Mouse (Mus musculus): ENCODE data around the gene Ptprt. TPM values are rescaled to one million over a fixed set of nuclear protein-coding genes. Genes with fewer than 3 reads are reported as not detected.

Ptprt gene
- polyA plus RNA-seq, 1 experiment, result not detected

DNA sequence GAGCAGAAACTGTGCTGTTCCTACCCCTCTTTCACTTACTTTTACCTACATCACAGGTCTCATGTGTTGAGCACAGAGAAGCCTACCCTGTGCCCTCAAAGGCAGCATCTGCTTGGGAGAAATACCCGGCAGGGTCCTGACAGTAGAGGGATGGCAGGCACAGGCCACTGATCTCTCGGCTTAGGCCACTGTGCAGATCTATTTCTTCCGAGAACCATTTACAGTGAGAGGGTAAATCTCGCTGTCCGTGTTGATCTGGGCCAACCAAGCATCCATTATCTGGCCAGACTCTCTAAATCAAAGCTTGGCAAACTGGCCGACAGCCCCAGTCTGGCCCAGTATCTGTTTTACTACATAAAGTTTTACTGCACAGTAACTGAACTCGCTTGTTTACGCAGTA is 145.0 kb downstream of the Ptprt start:
- Histone ChIP-seq H3K4me1 (ENCODE audit: control insufficient read depth, insufficient read depth, insufficient read length, low read length) (no peaks in the 10 kb centered on the region), H3K27ac (replicated peaks; ENCODE audit: low read depth, low read length) (no peak overlapping the region), H3K4me3 (ENCODE audit: insufficient read depth, low read depth, low read length) (no peak overlapping the region)

DNA sequence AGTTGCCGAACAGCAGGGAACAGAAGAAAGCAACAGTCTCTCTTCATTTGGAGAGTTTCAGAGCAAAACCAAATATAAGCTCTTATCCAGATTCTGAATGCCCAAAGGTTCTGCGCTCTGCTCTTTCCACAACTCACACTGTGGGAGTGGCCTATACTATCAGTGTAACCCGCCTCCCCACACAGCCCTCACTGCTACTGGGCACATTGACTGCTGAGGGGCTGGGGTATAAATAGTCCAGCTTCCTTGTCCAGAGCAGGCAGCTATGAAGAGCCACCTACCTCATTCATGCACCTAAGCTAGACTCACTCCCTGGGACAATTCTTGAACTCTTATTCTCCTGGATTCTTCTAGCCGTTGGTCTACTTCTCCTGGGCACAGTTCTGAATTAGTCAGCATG is 147.9 kb downstream of the Ptprt start:
- Histone ChIP-seq H3K4me3 (ENCODE audit: insufficient read depth, low read depth, low read length) (no peak overlapping the region), H3K27ac (replicated peaks; ENCODE audit: low read depth, low read length) (no peak overlapping the region), H3K4me1 (ENCODE audit: control insufficient read depth, insufficient read depth, insufficient read length, low read length) (no peaks in the 10 kb centered on the region)

DNA sequence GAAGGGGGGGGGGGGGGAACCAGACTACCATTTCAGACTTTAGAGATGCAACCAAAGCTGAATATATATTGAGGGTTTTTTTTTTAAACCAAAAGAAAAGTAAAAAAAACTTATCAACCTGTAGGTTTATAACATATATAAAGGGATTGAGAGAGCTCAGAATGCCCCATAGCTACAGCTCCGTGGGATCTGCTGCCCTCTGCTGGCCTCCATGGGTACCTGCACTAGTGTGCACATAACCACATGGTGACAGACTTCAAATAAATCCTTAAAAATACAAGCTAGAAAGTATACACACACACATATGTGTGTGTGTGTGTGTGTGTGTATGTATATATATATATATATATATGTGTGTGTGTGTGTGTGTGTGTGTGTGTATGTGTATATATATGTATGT is 148.9 kb downstream of the Ptprt start:
- Histone ChIP-seq H3K4me3 (ENCODE audit: insufficient read depth, low read depth, low read length) (no peak overlapping the region), H3K4me1 (ENCODE audit: control insufficient read depth, insufficient read depth, insufficient read length, low read length) (no peaks in the 10 kb centered on the region), H3K27ac (replicated peaks; ENCODE audit: low read depth, low read length) (no peak overlapping the region)

DNA sequence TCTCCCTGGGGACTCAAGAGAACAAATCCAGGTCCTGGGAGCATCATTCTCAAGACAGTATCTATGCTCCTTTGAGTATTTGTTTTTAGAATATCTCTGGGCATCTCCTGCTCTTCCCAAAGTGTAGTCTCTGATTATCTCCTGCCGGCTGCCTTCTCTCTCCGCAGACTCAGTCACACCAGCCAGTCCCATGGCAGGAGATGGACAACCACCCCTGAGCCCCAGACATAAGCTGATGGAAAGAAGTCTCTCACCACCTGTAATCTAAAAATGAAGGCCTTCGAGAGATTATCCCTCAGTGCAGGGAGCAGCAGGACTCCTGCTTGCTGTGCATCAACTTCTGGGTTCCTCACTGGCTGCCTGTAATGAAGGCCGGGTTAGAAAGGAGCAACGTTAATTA is 151.9 kb downstream of the Ptprt start:
- no peak overlapping the region for H3K27ac ChIP-seq (replicated peaks; ENCODE audit: low read depth, low read length)
- H3K4me3 ChIP-seq (ENCODE audit: insufficient read depth, low read depth, low read length), result no peak overlapping the region
- H3K4me1 ChIP-seq (ENCODE audit: control insufficient read depth, insufficient read depth, insufficient read length, low read length), result no peaks in the 10 kb centered on the region

- no peak overlapping the region for H3K27ac ChIP-seq (replicated peaks; ENCODE audit: low read depth, low read length)
- H3K4me1 ChIP-seq (ENCODE audit: control insufficient read depth, insufficient read depth, insufficient read length, low read length), result no peaks in the 10 kb centered on the region
- no peak overlapping the region for H3K4me3 ChIP-seq (ENCODE audit: insufficient read depth, low read depth, low read length)
These were observed 153.3 kb downstream of the Ptprt start for GRCm38 (mm10) chr2:162507664-162508063.

DNA sequence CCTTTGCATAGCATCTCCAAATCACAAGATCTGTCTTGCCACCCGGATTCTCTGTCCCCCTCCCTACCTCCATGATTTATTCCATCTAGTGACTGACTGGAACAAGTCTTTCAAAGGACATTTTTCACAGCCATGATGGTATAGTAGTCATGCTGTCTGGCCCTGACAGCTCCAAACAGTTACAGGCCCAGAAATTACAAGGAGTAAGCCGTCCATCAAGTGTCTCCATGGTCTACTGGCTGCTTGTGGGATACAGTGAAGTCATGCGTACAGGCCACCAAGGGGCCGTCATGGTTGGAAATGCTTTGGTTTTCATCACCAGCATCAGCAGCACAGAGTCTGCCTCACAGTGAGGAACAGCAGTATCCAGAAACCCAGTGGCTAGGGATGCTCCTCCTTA is 156.1 kb downstream of the Ptprt start:
- Histone ChIP-seq H3K27ac (replicated peaks; ENCODE audit: low read depth, low read length) (no peak overlapping the region), H3K4me3 (ENCODE audit: insufficient read depth, low read depth, low read length) (no peak overlapping the region), H3K4me1 (ENCODE audit: control insufficient read depth, insufficient read depth, insufficient read length, low read length) (no peaks in the 10 kb centered on the region)

- Histone ChIP-seq H3K27ac (replicated peaks; ENCODE audit: low read depth, low read length) (no peak overlapping the region), H3K4me1 (ENCODE audit: control insufficient read depth, insufficient read depth, insufficient read length, low read length) (no peaks in the 10 kb centered on the region), H3K4me3 (ENCODE audit: insufficient read depth, low read depth, low read length) (no peak overlapping the region)
These were observed 161.4 kb downstream of the Ptprt start for GRCm38 (mm10) chr2:162499501-162499915.

- no peaks in the 10 kb centered on the region for H3K4me1 ChIP-seq (ENCODE audit: control insufficient read depth, insufficient read depth, insufficient read length, low read length)
- H3K4me3 ChIP-seq (ENCODE audit: insufficient read depth, low read depth, low read length), result no peak overlapping the region
- H3K27ac ChIP-seq (replicated peaks; ENCODE audit: low read depth, low read length), result no peak overlapping the region
These were observed 162.8 kb downstream of the Ptprt start for GRCm38 (mm10) chr2:162498191-162498590.

GRCm38 (mm10) chr2:162484036-162484435 is 176.9 kb downstream of the Ptprt start:
- no peak overlapping the region for H3K4me3 ChIP-seq (ENCODE audit: insufficient read depth, low read depth, low read length)
- no peaks in the 10 kb centered on the region for H3K4me1 ChIP-seq (ENCODE audit: control insufficient read depth, insufficient read depth, insufficient read length, low read length)
- no peak overlapping the region for H3K27ac ChIP-seq (replicated peaks; ENCODE audit: low read depth, low read length)

- no peak overlapping the region for H3K4me3 ChIP-seq (ENCODE audit: insufficient read depth, low read depth, low read length)
- no peak overlapping the region for H3K27ac ChIP-seq (replicated peaks; ENCODE audit: low read depth, low read length)
- no peaks in the 10 kb centered on the region for H3K4me1 ChIP-seq (ENCODE audit: control insufficient read depth, insufficient read depth, insufficient read length, low read length)
These were observed 217.8 kb downstream of the Ptprt start for GRCm38 (mm10) chr2:162443106-162443505.

- H3K4me3 ChIP-seq (ENCODE audit: insufficient read depth, low read depth, low read length), result no peak overlapping the region
- H3K4me1 ChIP-seq (ENCODE audit: control insufficient read depth, insufficient read depth, insufficient read length, low read length), result no peaks in the 10 kb centered on the region
- H3K27ac ChIP-seq (replicated peaks; ENCODE audit: low read depth, low read length), result no peak overlapping the region
These were observed 224.3 kb downstream of the Ptprt start for GRCm38 (mm10) chr2:162436646-162437045.

GRCm38 (mm10) chr2:162430171-162430570 is 230.8 kb downstream of the Ptprt start:
- H3K4me3 ChIP-seq (ENCODE audit: insufficient read depth, low read depth, low read length), result no peak overlapping the region
- no peaks in the 10 kb centered on the region for H3K4me1 ChIP-seq (ENCODE audit: control insufficient read depth, insufficient read depth, insufficient read length, low read length)
- no peak overlapping the region for H3K27ac ChIP-seq (replicated peaks; ENCODE audit: low read depth, low read length)

- no peak overlapping the region for H3K4me3 ChIP-seq (ENCODE audit: insufficient read depth, low read depth, low read length)
- H3K27ac ChIP-seq (replicated peaks; ENCODE audit: low read depth, low read length), result no peak overlapping the region
- no peaks in the 10 kb centered on the region for H3K4me1 ChIP-seq (ENCODE audit: control insufficient read depth, insufficient read depth, insufficient read length, low read length)
These were observed 234.8 kb downstream of the Ptprt start for GRCm38 (mm10) chr2:162426114-162426513.

- Histone ChIP-seq H3K4me1 (ENCODE audit: control insufficient read depth, insufficient read depth, insufficient read length, low read length) (no peaks in the 10 kb centered on the region), H3K27ac (replicated peaks; ENCODE audit: low read depth, low read length) (no peak overlapping the region), H3K4me3 (ENCODE audit: insufficient read depth, low read depth, low read length) (no peak overlapping the region)
These were observed 242.8 kb downstream of the Ptprt start for GRCm38 (mm10) chr2:162418181-162418580.

GRCm38 (mm10) chr2:162413073-162413812 is 247.7 kb downstream of the Ptprt start:
- Histone ChIP-seq H3K4me3 (ENCODE audit: insufficient read depth, low read depth, low read length) (no peak overlapping the region), H3K27ac (replicated peaks; ENCODE audit: low read depth, low read length) (no peak overlapping the region), H3K4me1 (ENCODE audit: control insufficient read depth, insufficient read depth, insufficient read length, low read length) (no peaks in the 10 kb centered on the region)

DNA sequence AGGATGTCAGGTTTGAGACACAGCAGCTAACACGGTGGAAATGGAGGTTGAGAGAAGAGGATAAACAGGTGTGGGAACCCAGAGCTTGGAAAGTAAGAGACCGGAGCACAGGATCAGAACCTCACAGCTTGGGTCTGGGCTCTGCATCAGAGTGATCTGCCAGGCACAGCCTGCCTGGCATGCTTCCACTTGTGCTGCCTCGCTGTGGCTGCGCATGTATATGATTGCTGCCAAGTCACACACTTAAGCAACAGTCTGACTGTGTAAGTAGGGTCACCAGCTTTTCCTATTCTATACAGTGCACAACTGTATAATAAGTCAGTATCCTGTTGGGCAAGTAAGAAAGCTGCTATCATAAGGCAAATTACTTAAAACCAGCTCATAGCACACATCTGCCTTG is 249.9 kb downstream of the Ptprt start:
- H3K4me3 ChIP-seq (ENCODE audit: insufficient read depth, low read depth, low read length), result no peak overlapping the region
- H3K27ac ChIP-seq (replicated peaks; ENCODE audit: low read depth, low read length), result no peak overlapping the region
- no peaks in the 10 kb centered on the region for H3K4me1 ChIP-seq (ENCODE audit: control insufficient read depth, insufficient read depth, insufficient read length, low read length)

Measured in brown adipose tissue, adult 24 weeks (tissue).